Mouse (Mus musculus): ENCODE data around the gene Sorbs1. TPM values are rescaled to one million over a fixed set of nuclear protein-coding genes. Genes with fewer than 3 reads are reported as not detected.

Sorbs1 gene
- polyA plus RNA-seq, 2 experiments: 35.3 to 40.6 TPM

DNA sequence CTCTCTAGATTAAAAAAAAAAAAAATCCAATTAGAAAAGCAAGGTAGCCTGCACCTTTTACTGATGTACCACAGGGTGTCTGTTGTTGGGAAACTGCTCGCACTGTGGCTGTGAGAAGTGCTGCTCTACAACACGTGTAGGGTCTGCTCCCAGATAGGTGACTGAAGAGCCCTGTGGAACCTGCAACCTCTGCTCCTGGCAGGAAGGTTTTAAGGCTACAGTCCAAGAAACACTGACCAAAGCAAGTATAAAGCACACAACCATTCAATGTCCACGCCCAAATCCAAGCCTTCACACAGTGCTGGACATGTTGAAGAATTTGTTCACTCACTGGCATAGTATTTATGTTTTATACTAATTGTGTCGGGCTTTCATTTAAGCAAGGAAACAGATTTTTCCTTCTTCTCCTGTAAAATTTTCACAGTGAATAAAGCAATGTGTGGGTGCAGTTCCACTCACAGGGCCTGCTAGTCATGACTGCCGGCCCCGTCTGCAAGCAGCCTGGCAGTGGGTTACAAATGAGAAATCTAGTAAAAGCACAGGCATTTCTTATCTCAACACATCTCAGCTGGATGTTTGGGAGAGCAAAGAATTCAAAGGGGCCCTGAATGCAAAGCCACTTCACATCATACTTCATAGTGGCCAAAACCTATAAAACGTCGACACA, 96.3 kb downstream of the Sorbs1 start:
- ATAC-seq (ENCODE audit: low FRiP score, low read depth): peak; percentile 19; the same call in 1 of the 2 replicates
- Histone ChIP-seq H3K4me1 (ENCODE audit: control insufficient read depth, insufficient read depth, low read length) (peaks cover 27% of the 10 kb centered on the region), H3K4me3 (replicated peaks; ENCODE audit: low read length) (no peak overlapping the region), H3K27ac (replicated peaks; ENCODE audit: low read depth, low read length) (peak overlapping the region; percentile 28; the same call in 1 of the 2 replicates), H3K4me2 (replicated peaks; ENCODE audit: low read depth, low read length, severe bottlenecking) (no peak overlapping the region), H3K9ac (ENCODE audit: low read depth, low read length, severe bottlenecking) (no peak overlapping the region), H3K9me3 (ENCODE audit: control insufficient read depth, low read length) (no peaks in the 10 kb centered on the region), H3K36me3 (ENCODE audit: control insufficient read depth, insufficient read depth, low read length) (peaks cover 3% of the 10 kb centered on the region; the same call in 1 of the 2 replicates), H3K27me3 (ENCODE audit: control insufficient read depth, insufficient read depth, low read length) (no peaks in the 10 kb centered on the region)
- no peak for TF ChIP-seq POLR2A (IDR thresholded peaks at IDR 0.05; ENCODE audit: borderline replicate concordance, extremely low read depth, insufficient read depth, insufficient read length)
- DNase-seq (ENCODE audit: low spot score): no peak
- WGBS: 40% methylated on average over 8 of the region's 8 CpGs

DNA sequence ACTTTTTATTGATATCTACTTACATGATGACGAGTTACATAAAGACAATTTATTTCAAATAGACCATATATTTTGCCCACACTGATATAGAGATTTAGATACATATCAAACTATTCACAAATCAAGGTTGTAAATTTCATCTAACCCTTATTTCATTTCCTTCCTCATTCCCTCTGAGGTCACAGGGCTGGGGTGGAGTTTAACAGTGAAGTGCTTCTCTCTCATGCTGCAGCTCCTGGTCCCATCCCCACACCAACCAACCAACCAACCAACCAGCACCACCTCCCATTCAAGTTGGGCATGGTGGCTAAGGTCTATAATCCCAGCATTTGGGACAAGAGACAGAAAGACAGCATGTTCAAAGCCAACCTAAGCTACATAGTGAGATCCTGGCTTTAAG, 97.9 kb downstream of the Sorbs1 start:
- peaks cover 2% of the 10 kb centered on the region; the same call in 1 of the 2 replicates for H3K36me3 ChIP-seq (ENCODE audit: control insufficient read depth, insufficient read depth, low read length)
- H3K4me2 ChIP-seq (replicated peaks; ENCODE audit: low read depth, low read length, severe bottlenecking): no peak overlapping the region
- H3K9me3 ChIP-seq (ENCODE audit: control insufficient read depth, low read length): no peaks in the 10 kb centered on the region
- no peak overlapping the region for H3K27ac ChIP-seq (replicated peaks; ENCODE audit: low read depth, low read length)
- TF ChIP-seq POLR2A (IDR thresholded peaks at IDR 0.05; ENCODE audit: borderline replicate concordance, extremely low read depth, insufficient read depth, insufficient read length): no peak
- WGBS: 89% methylated on average over 1 of the region's 1 CpGs
- peaks cover 33% of the 10 kb centered on the region for H3K4me1 ChIP-seq (ENCODE audit: control insufficient read depth, insufficient read depth, low read length)
- no peaks in the 10 kb centered on the region for H3K27me3 ChIP-seq (ENCODE audit: control insufficient read depth, insufficient read depth, low read length)
- ATAC-seq (ENCODE audit: low FRiP score, low read depth) (no peak), DNase-seq (ENCODE audit: low spot score) (no peak)
- no peak overlapping the region for H3K4me3 ChIP-seq (replicated peaks; ENCODE audit: low read length)
- H3K9ac ChIP-seq (ENCODE audit: low read depth, low read length, severe bottlenecking): no peak overlapping the region

DNA sequence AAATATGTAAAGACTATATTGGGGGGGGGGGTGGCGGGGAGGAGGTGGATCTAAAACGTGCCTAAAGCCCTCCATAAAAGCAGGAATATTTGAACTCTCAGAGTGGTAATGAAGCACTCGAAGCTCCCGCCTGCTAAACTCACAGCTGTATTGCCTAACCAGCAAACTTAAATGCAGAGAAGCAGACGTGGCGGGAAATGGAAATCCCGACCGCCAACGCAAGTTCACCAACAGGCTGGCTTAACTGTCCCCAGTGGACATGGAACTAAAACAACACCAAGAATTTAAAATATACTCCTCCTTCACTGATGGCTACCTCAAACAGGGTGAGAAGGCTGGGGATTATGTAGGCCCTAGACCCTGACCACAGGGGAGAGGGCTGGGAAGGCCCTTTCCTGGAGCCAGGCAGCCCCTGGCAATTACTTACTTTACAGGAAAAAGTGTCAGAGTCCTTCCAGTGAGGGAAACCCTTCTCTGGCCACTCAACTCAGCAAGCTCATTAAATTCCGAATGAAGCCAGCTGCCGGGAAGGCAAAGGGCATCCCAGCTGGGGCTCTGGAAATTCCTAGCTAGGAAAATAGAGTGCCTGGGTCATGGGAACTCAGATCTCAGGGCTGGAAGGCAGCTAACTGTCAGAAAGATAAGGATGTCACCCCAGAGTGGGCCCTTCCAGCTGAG, 98.6 kb downstream of the Sorbs1 start:
- H3K4me2 ChIP-seq (replicated peaks; ENCODE audit: low read depth, low read length, severe bottlenecking): no peak overlapping the region
- ATAC-seq (ENCODE audit: low FRiP score, low read depth): peak; percentile 36; the same call in 1 of the 2 replicates
- H3K27me3 ChIP-seq (ENCODE audit: control insufficient read depth, insufficient read depth, low read length): no peaks in the 10 kb centered on the region
- H3K4me3 ChIP-seq (replicated peaks; ENCODE audit: low read length): no peak overlapping the region
- no peak overlapping the region for H3K9ac ChIP-seq (ENCODE audit: low read depth, low read length, severe bottlenecking)
- H3K27ac ChIP-seq (replicated peaks; ENCODE audit: low read depth, low read length): peak overlapping the region; percentile 84
- no peaks in the 10 kb centered on the region for H3K36me3 ChIP-seq (ENCODE audit: control insufficient read depth, insufficient read depth, low read length)
- TF ChIP-seq POLR2A (IDR thresholded peaks at IDR 0.05; ENCODE audit: borderline replicate concordance, extremely low read depth, insufficient read depth, insufficient read length): no peak
- DNase-seq (ENCODE audit: low spot score): peak; percentile 40
- 23% methylated on average over 11 of the region's 11 CpGs for whole genome bisulfite sequencing
- H3K4me1 ChIP-seq (ENCODE audit: control insufficient read depth, insufficient read depth, low read length): peaks cover 36% of the 10 kb centered on the region
- no peaks in the 10 kb centered on the region for H3K9me3 ChIP-seq (ENCODE audit: control insufficient read depth, low read length)

DNA sequence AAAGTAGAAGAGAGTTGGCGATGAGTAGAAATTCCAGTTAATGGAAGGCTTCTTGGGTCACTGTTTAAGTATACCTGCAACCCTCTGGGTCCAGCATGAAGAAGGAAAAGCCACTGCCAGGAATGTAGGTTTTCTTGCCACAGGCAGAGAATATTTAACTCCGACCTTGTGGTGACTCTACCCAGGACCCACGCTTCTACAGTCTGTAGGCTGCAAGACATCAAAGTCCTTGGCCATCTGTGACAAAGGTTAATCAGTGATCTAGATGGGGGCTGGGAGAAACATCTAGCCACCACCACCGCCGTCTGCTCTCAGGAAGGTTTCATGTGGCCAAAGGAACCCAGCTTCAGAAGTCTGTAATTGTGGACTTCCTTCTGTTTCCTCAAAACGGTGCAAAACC, 99.2 kb downstream of the Sorbs1 start:
- Histone ChIP-seq H3K27me3 (ENCODE audit: control insufficient read depth, insufficient read depth, low read length) (no peaks in the 10 kb centered on the region), H3K4me3 (replicated peaks; ENCODE audit: low read length) (no peak overlapping the region), H3K4me1 (ENCODE audit: control insufficient read depth, insufficient read depth, low read length) (peaks cover 36% of the 10 kb centered on the region), H3K4me2 (replicated peaks; ENCODE audit: low read depth, low read length, severe bottlenecking) (no peak overlapping the region), H3K27ac (replicated peaks; ENCODE audit: low read depth, low read length) (peak overlapping the region; percentile 84), H3K9me3 (ENCODE audit: control insufficient read depth, low read length) (no peaks in the 10 kb centered on the region), H3K36me3 (ENCODE audit: control insufficient read depth, insufficient read depth, low read length) (no peaks in the 10 kb centered on the region), H3K9ac (ENCODE audit: low read depth, low read length, severe bottlenecking) (no peak overlapping the region)
- no peak for TF ChIP-seq POLR2A (IDR thresholded peaks at IDR 0.05; ENCODE audit: borderline replicate concordance, extremely low read depth, insufficient read depth, insufficient read length)
- ATAC-seq (ENCODE audit: low FRiP score, low read depth) (no peak), DNase-seq (ENCODE audit: low spot score) (no peak)
- 29% methylated on average over 6 of the region's 6 CpGs for WGBS

GRCm38 (mm10) chr19:40411379-40411813, 102.2 kb downstream of the Sorbs1 start:
- WGBS: 44% methylated on average over 6 of the region's 6 CpGs
- H3K27ac ChIP-seq (replicated peaks; ENCODE audit: low read depth, low read length): peak overlapping the region; percentile 55; the same call in 1 of the 2 replicates
- TF ChIP-seq POLR2A (IDR thresholded peaks at IDR 0.05; ENCODE audit: borderline replicate concordance, extremely low read depth, insufficient read depth, insufficient read length): no peak

More at GRCm38 (mm10) chr19:40411379-40411813, 102.2 kb downstream of the Sorbs1 start:
- no peak overlapping the region for H3K4me2 ChIP-seq (replicated peaks; ENCODE audit: low read depth, low read length, severe bottlenecking)
- no peak for DNase-seq (ENCODE audit: low spot score)
- H3K4me1 ChIP-seq (ENCODE audit: control insufficient read depth, insufficient read depth, low read length): peaks cover 29% of the 10 kb centered on the region
- H3K27me3 ChIP-seq (ENCODE audit: control insufficient read depth, insufficient read depth, low read length): no peaks in the 10 kb centered on the region
- no peaks in the 10 kb centered on the region for H3K36me3 ChIP-seq (ENCODE audit: control insufficient read depth, insufficient read depth, low read length)
- ATAC-seq (ENCODE audit: low FRiP score, low read depth): no peak
- H3K9ac ChIP-seq (ENCODE audit: low read depth, low read length, severe bottlenecking): no peak overlapping the region
- H3K4me3 ChIP-seq (replicated peaks; ENCODE audit: low read length): no peak overlapping the region
- H3K9me3 ChIP-seq (ENCODE audit: control insufficient read depth, low read length): no peaks in the 10 kb centered on the region
